Mouse (Mus musculus): Measurements from ENCODE around the gene Dkkl1. TPM values are rescaled to one million over a fixed set of nuclear protein-coding genes. Genes with fewer than 3 reads are reported as not detected.
A peak's percentile ranks its signal among the peaks of the same experiment; 100 is the strongest.
"Not testable (repeated sequence)": the region's sequence is repeated elsewhere in the genome, so short reads cannot be mapped to it uniquely, and the experiment has no call there.

The Dkkl1 gene
- polyA plus RNA-seq (2015; fragmentation: Nextera tagmentation; extraction: Ambion mirVana) = 1.0 and 1.1 TPM in 2 replicates

DNA sequence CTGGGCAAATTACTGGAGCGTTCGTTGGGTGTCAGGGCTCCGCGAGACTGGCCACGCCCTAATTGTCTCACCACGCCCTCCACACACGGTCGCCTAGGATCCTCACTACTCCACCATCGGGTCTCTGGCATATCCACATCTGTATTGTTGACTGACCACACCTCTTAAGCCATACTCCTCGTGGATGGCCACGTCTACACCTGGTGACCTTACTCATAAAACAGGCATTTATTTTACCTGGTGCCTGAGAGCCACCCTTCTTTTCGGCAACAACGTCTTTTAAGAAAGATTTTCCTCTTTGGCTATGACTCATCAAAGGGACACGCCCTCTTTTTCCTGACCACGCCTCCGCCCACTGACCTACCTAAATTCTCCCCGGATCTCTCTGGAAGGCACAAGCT, at the start of gene Dkkl1:
Gene Dkkl1 (minus strand): TSS at position 297 of the 401 bp plus-strand sequence.
- no peak within 1 kb of the TSS for H3K9ac ChIP-seq
- peaks cover 10% of the 10 kb centered on the region for H3K27me3 ChIP-seq (replicated peaks)
- H3K4me2 ChIP-seq (replicated peaks) = peak within 1 kb of the TSS; percentile 41
- whole genome bisulfite sequencing = 4% methylated on average over 17 of the region's 17 CpGs
- H3K4me1 ChIP-seq (replicated peaks) = peaks cover 6% of the 10 kb centered on the region
- H3K36me3 ChIP-seq = no peaks in the 10 kb centered on the region
- H3K27ac ChIP-seq = no peak within 1 kb of the TSS
- H3K4me3 ChIP-seq (replicated peaks) = no peak within 1 kb of the TSS; the same call in 1 of the 2 replicates
- no peaks in the 10 kb centered on the region for H3K9me3 ChIP-seq
- no peak for ATAC-seq

DNA sequence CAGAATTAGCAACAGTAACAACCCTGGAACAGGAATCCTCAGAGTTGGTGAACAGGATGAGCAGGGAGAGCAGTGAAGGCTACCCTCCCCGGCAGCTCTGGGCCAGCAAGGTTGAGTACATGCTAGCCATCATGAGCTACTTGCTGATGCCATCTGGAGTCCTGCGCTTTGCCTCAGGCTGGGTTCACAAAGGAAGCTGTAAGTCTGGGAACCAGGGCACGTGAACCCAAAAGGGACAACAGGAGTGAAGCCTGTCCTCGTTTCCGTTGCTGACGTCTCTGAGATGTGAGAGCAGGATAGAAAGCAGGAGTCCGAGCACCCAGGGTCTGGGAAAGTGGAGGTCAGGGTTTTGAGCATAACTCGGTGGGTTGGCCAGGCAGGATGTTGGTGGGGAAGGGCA, 47.3 kb upstream of the Dkkl1 start:
- WGBS = 83% methylated on average over 8 of the region's 8 CpGs
- Histone ChIP-seq H3K27me3 (replicated peaks) (no peaks in the 10 kb centered on the region), H3K4me2 (replicated peaks) (no peak overlapping the region), H3K4me3 (replicated peaks) (no peak overlapping the region), H3K9ac (no peak overlapping the region), H3K27ac (no peak overlapping the region), H3K4me1 (replicated peaks) (no peaks in the 10 kb centered on the region), H3K9me3 (no peaks in the 10 kb centered on the region), H3K36me3 (no peaks in the 10 kb centered on the region)
- ATAC-seq = no peak

DNA sequence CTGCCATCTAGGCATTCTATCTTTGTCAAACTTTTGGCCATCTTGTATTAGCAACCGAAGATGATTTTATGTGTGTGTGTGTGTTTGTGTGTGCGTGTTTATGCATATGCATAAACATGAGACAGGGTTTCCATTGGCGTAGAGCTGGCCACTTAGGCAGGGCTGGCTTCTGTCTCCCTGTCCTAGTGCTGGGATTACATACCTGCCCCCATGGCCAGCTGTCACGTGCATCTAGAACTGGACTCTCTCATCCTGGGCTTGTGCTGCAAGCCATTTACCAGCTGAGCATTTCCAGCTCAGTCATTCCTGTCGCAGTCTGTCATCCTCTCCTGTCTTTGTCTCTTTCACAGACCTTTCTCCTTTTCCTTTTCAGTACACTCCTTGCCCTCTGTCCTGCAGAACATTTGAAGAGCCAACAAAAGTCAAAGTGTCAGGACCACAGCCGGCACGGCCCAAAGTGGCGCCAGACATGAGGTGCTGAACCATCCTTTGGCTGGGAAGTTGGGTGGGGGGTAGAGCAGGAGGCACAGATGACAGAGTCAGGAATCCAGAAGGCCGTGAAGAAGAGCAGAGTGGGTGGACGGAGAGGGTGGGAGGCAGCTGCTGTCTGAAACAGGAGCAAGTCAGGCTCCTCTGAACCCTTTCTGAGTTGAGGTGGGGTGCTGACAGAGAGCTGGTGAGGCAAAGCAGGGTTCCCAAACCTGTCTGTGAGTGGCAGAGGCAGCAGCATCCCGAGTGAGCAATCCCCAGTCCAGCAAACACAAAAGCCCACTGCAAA, 45.3 kb upstream of the Dkkl1 start:
- no peaks in the 10 kb centered on the region for H3K27me3 ChIP-seq (replicated peaks)
- no peak for ATAC-seq
- WGBS = 43% methylated on average over 11 of the region's 11 CpGs
- no peak overlapping the region for H3K4me2 ChIP-seq (replicated peaks)
- H3K4me3 ChIP-seq (replicated peaks) = no peak overlapping the region
- no peak overlapping the region for H3K27ac ChIP-seq
- no peaks in the 10 kb centered on the region for H3K9me3 ChIP-seq
- H3K9ac ChIP-seq = no peak overlapping the region
- no peaks in the 10 kb centered on the region for H3K4me1 ChIP-seq (replicated peaks)
- H3K36me3 ChIP-seq = no peaks in the 10 kb centered on the region

DNA sequence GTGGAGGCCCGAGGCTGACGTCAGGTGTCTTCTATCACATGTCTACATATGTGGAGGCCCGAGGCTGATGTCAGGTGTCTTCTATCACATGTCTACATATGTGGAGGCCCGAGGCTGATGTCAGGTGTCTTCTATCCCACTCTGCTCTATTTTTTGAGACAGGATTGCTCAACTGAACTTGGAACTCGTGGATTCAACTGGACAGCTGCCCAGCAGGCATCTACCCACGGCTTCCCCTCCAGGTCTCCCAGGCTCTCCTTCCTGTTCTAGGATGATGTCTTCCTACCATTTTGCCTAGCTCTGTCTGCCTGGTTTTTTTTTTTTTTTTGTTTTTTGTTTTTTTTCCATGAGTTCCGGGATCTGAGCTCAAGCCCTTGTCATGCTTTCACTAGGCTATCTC, 43.9 kb upstream of the Dkkl1 start:
- ATAC-seq; H3K27me3 ChIP-seq (replicated peaks); H3K4me2 ChIP-seq (replicated peaks); H3K27ac ChIP-seq; H3K9ac ChIP-seq; H3K9me3 ChIP-seq; H3K4me1 ChIP-seq (replicated peaks); H3K4me3 ChIP-seq (replicated peaks); H3K36me3 ChIP-seq: not testable (repeated sequence)
- 71% methylated on average over 7 of the region's 7 CpGs for WGBS

DNA sequence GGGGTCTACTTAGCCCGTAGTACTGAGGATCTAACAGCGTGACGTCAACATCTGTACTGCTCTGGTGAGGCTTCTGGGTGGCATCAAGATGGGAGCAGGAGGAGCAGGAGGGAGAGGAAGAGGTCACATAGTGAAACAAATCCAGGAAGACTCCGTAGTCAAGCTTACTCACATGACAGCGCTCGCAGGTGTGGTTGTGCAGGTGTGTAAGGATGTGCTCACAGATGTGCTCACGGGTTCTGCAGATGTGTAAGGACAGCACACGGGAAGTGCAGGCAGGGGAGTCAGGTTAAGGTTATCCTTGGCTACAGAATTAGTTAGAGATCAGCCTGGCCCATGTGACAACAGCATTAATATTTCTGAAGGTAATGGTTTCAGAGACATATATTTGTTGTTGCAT, 41.9 kb upstream of the Dkkl1 start:
- no peak overlapping the region for H3K27ac ChIP-seq
- ATAC-seq = no peak
- no peaks in the 10 kb centered on the region for H3K27me3 ChIP-seq (replicated peaks)
- no peaks in the 10 kb centered on the region for H3K9me3 ChIP-seq
- H3K36me3 ChIP-seq = no peaks in the 10 kb centered on the region
- H3K9ac ChIP-seq = no peak overlapping the region
- H3K4me1 ChIP-seq (replicated peaks) = no peaks in the 10 kb centered on the region
- WGBS = 78% methylated on average over 8 of the region's 8 CpGs
- no peak overlapping the region for H3K4me3 ChIP-seq (replicated peaks)
- no peak overlapping the region for H3K4me2 ChIP-seq (replicated peaks)

DNA sequence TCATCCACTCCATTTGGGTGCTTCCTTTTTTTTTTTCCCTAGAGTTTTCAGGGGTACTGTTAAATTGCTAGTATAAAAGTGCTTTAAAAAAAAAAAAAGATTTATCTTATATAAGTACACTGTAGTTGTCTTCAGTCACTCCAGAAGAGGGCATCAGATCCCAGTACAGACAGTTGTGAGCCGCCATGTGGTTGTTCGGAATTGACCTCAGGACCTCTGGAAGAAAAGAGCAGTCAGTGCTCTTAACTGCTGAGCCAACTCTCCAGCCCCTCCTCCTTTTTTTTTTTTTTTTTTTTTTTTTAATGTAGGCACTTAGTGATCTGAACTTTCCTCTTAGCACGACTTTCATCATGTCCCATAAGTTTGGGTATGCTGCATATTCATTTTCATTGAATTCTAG, 35.7 kb upstream of the Dkkl1 start:
- H3K9ac ChIP-seq = no peak overlapping the region

DNA sequence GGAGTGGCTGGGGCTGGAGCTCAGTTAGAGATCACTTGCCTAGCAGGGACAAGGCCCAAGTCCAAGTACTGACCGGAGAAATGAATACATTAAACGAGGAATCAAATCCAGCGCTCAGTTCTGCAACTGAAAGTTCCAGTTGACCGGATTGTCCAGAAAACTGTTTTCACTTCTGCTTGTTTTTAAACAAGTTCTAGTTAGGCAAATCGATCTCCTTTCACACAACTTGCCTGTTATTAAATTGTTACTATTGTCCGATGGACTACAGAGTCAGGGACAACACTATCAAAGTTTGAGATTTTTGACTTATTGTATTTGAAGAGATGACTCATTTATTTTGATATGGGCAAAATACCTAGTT, 29.4 kb upstream of the Dkkl1 start:
- Histone ChIP-seq H3K4me1 (replicated peaks) (peaks cover 7% of the 10 kb centered on the region; the same call in 1 of the 2 replicates), H3K4me2 (replicated peaks) (peak overlapping the region; percentile 52), H3K9ac (no peak overlapping the region), H3K36me3 (no peaks in the 10 kb centered on the region), H3K4me3 (replicated peaks) (no peak overlapping the region), H3K27ac (no peak overlapping the region), H3K9me3 (no peaks in the 10 kb centered on the region), H3K27me3 (replicated peaks) (peaks cover 5% of the 10 kb centered on the region)
- ATAC-seq = no peak
- 81% methylated on average over 6 of the region's 6 CpGs for WGBS

More for the DNA sequence above, 35.7 kb upstream of the Dkkl1 start:
- no peak overlapping the region for H3K27ac ChIP-seq
- no peak overlapping the region for H3K4me3 ChIP-seq (replicated peaks)
- WGBS = 45% methylated on average over 3 of the region's 3 CpGs
- ATAC-seq = no peak
- H3K4me2 ChIP-seq (replicated peaks) = no peak overlapping the region
- H3K27me3 ChIP-seq (replicated peaks) = no peaks in the 10 kb centered on the region
- H3K4me1 ChIP-seq (replicated peaks) = no peaks in the 10 kb centered on the region
- no peaks in the 10 kb centered on the region for H3K36me3 ChIP-seq
- H3K9me3 ChIP-seq = no peaks in the 10 kb centered on the region

DNA sequence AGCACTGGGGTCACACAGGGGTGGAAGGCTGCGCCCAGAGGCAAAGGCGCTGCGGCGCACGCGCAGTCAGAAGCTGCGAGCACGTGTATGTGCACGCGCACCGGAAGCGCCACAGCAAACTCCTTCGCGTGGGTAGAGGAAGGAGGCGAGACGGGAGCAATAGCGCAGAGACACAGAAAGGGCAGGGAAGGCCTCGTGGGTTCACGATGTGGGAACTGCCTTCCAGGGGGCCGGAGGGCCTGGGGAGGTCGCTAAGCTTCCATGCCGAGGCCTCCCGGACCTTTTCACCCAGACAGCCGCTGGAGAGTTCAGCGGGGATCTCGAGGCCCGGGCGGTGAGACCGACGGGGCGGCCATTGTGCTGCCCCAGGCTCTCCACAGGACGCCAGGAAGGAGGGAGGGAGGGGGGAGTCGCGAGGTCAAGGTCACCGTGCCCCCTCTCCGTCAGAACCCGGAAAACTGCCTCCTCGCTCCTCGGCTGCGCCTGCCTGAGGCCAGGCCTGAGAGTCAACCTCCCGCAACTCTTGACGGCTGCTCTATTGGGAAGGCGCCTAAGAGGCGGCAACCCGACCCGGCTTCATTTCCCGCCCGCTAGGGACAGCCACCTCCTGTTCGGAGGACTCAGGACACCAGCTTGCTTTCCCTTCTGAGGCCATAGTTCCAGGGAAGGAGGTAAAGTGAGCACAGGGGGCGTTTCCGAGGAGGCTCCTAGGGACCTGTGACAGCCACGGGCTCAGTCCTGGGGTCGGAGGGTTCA, 28.9 kb upstream of the Dkkl1 start, which contains the start of gene Slc6a16:
Gene Slc6a16 (plus strand): TSS at position 453 of the 756 bp plus-strand sequence.
- 19% methylated on average over 50 of the region's 53 CpGs for WGBS
- Histone ChIP-seq H3K4me2 (replicated peaks) (peak within 1 kb of the TSS; percentile 52), H3K4me3 (replicated peaks) (peak within 1 kb of the TSS; percentile 20), H3K27ac (no peak within 1 kb of the TSS), H3K36me3 (no peaks in the 10 kb centered on the region), H3K27me3 (replicated peaks) (peaks cover 5% of the 10 kb centered on the region), H3K9me3 (no peaks in the 10 kb centered on the region), H3K9ac (no peak within 1 kb of the TSS), H3K4me1 (replicated peaks) (peaks cover 7% of the 10 kb centered on the region; the same call in 1 of the 2 replicates)
- peak; percentile 53 for ATAC-seq

DNA sequence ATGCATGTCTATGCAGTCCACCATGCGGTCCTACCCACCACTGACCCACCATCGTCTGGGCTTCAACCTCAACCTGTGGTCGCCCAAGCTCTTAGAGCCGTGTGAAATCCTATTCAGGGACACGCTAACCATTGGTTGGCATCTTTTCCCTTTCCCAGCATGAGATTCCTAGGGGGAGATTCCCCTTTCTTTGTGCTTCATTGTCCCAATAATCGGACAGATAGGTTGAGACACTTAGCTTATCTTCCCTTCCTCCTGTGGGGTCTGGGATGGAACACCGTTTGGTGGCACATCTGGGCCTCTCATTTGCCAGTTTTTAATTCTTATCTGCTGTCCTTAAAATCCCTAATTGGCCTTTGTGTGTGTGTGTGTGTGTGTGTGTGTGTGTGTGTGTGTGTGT, 28.2 kb upstream of the Dkkl1 start:
- H3K9ac ChIP-seq = no peak overlapping the region

DNA sequence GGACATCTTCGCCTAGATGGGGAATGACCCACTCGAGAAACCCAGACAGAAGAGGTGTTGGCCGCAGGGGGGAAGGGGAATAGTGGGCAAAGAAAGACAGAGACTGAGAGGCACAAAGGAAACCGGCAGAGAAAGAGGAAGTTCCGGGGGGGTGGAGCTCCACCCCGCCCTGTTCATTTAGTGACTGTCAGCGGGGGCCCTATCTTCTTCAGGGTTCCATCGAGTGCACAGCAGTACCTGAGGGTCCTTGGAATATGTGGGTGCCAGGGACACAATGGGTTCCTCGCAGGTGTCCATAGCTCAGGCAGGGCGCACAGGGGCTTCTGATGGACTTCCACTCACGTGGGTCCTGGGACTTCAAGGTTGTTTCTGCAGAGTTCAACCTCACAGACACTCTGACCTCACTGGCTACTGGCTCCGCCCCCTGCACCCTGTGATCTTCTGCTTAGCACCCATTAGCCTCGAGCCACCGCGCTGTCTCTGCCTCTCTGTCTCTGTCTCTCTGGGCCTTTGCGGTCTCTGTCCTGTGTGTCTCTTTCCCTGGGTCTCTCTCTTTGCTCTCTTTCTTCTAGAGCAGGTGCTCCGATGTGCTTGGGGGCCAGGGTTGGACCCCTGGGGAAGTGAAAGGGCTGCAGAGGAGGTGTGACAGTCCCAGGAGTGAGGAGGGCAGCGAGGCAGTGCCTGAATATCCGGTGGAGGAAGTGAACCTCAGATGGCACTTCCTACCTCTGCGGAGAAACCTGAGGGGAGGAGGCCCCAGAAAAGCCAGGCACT, 27.0 kb upstream of the Dkkl1 start, which contains the start of gene Cd37:
Gene Cd37 (minus strand): TSS at position 393 of the 774 bp plus-strand sequence.
- H3K4me1 ChIP-seq (replicated peaks) = peaks cover 24% of the 10 kb centered on the region
- no peak for ATAC-seq
- H3K4me2 ChIP-seq (replicated peaks) = peak within 1 kb of the TSS; percentile 33
- H3K36me3 ChIP-seq = no peaks in the 10 kb centered on the region
- H3K4me3 ChIP-seq (replicated peaks) = no peak within 1 kb of the TSS
- H3K27me3 ChIP-seq (replicated peaks) = peaks cover 5% of the 10 kb centered on the region
- 0 out of 2 replicates have a peak within 1 kb of the TSS, but pooled peaks have one; percentile 5 for H3K9ac ChIP-seq
- no peaks in the 10 kb centered on the region for H3K9me3 ChIP-seq
- no peak within 1 kb of the TSS for H3K27ac ChIP-seq
- 39% methylated on average over 20 of the region's 20 CpGs for WGBS

More for the DNA sequence above, 28.2 kb upstream of the Dkkl1 start:
- Histone ChIP-seq H3K27ac (no peak overlapping the region), H3K4me1 (replicated peaks) (peaks cover 12% of the 10 kb centered on the region), H3K4me2 (replicated peaks) (no peak overlapping the region), H3K9me3 (no peaks in the 10 kb centered on the region), H3K27me3 (replicated peaks) (peaks cover 5% of the 10 kb centered on the region), H3K36me3 (no peaks in the 10 kb centered on the region), H3K4me3 (replicated peaks) (no peak overlapping the region)
- WGBS = 88% methylated on average over 7 of the region's 7 CpGs
- no peak for ATAC-seq

DNA sequence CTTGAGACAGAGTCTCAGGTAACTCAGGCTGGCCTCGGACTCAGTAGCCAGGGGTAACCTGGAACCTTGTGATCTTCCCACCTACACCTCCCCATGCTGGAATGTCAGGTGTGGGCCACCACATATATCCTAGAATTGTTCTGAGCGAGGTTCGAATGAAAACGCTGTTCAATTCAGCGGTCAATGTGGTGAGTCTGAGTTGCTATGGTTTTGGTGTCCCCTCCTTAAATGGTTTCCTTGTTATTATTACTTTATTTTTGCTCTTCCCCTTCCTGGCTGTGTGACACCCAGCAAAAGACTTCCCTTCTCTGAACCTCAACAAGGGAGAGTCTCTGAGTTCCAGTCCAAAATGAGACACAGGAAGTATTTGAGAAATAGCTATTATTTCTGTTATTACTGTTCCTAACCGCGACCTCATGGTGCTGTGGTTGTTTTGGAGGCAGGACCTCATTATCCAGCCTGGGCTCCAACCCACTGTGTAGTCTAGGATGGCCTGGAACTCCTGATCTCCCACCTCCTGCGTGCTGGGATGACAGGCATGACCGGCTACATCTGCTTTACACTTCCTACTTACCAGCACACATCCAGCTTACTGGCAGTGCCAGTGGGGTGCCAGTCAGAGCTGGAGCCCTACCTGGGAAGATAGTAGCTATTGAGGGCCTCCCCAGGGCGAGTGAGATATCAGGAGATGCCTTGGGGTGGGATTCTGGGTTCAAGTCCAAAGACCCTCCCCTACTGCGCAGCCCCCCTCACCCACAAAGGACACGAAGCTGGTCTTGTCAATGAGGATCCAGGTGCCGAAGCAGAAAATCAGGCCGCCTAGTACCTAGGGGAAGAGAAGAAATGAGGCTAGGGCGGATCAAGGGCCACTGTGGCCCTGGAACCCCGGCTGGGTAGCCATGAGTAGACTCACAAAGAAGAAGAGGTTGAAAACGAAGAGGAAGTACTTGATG, 26.1 kb upstream of the Dkkl1 start:
- peaks cover 28% of the 10 kb centered on the region for H3K4me1 ChIP-seq (replicated peaks)
- no peak overlapping the region for H3K4me3 ChIP-seq (replicated peaks)
- 73% methylated on average over 17 of the region's 17 CpGs for WGBS
- H3K27me3 ChIP-seq (replicated peaks) = peaks cover 5% of the 10 kb centered on the region
- H3K4me2 ChIP-seq (replicated peaks) = no peak overlapping the region
- no peak overlapping the region for H3K27ac ChIP-seq
- no peaks in the 10 kb centered on the region for H3K9me3 ChIP-seq
- no peaks in the 10 kb centered on the region for H3K36me3 ChIP-seq
- no peak for ATAC-seq
- H3K9ac ChIP-seq = 0 out of 2 replicates have a peak overlapping the region, but pooled peaks have one; percentile 5
